Mouse (Mus musculus) thymus, adult 2 months (tissue): ENCODE measurements around the gene Orc5. TPM values are rescaled to one million over a fixed set of nuclear protein-coding genes. Genes with fewer than 3 reads are reported as not detected.

Experiments
- DNase-seq: peaks from one replicate; pipeline ENCODE4 v3.0.0; 2021
- H3K27ac ChIP-seq: fragments of 200-500 bp; 2 replicates; pipeline ENCODE4 v1.5.1; 2012; ENCODE audit warnings: low read length, control low read depth; ENCODE audit not compliant: control insufficient read depth, insufficient read depth
- H3K27me3 ChIP-seq: fragments of 200-500 bp; 2 replicates; pipeline ENCODE4 v1.6.1; 2012; ENCODE audit warnings: mild to moderate bottlenecking, low read length, moderate library complexity, mixed read lengths; ENCODE audit not compliant: control insufficient read depth, insufficient read depth
- H3K36me3 ChIP-seq: fragments of 200-500 bp; 2 replicates; pipeline ENCODE4 v1.6.1; 2012; ENCODE audit warnings: mild to moderate bottlenecking, low read length, moderate library complexity; ENCODE audit not compliant: control insufficient read depth, insufficient read depth
- H3K4me1 ChIP-seq: fragments of 200-500 bp; replicated peaks from 2 replicates; pipeline ENCODE4 v1.6.1; 2012; ENCODE audit warnings: low read length; ENCODE audit not compliant: control insufficient read depth, insufficient read depth
- H3K4me3 ChIP-seq: fragments of 200-500 bp; 2 replicates; pipeline ENCODE4 v1.5.1; 2012; ENCODE audit warnings: mild to moderate bottlenecking, low read length, control low read depth, moderate library complexity; ENCODE audit not compliant: control insufficient read depth, insufficient read depth
- CTCF ChIP-seq: fragments of 200-500 bp; IDR thresholded peaks from 2 replicates; pipeline ENCODE4 v1.5.1; 2012; ENCODE audit warnings: mild to moderate bottlenecking, control low read depth, low read length, moderate library complexity, borderline replicate concordance; ENCODE audit not compliant: control insufficient read depth, poor library complexity, insufficient read depth; ENCODE audit errors: extremely low read depth
- POLR2A ChIP-seq: fragments of 200-500 bp; IDR thresholded peaks from 2 replicates; pipeline ENCODE4 v1.6.1; 2012; ENCODE audit warnings: mild to moderate bottlenecking, low read length, control low read depth, moderate library complexity; ENCODE audit not compliant: control insufficient read depth, poor library complexity, insufficient read depth; ENCODE audit errors: extremely low read depth
- WGBS: fragments of 180-500 bp; shearing (Covaris S2); methylation state at CpG from one replicate; pipeline ENCODE4 v1.1.7; 2018; 5-methylcytosine and 5-hydroxymethylcytosine counted together
- polyA plus RNA-seq: library from polyadenylated mRNA; depleted of rRNA; stranded (reverse); fragments of >200 nt; gene quantifications from 2 replicates; pipeline ENCODE4 v1.2.3, GENCODE M21; 2012

The Orc5 gene
- polyA plus RNA-seq, 1 experiment, result 5.3 TPM

DNA sequence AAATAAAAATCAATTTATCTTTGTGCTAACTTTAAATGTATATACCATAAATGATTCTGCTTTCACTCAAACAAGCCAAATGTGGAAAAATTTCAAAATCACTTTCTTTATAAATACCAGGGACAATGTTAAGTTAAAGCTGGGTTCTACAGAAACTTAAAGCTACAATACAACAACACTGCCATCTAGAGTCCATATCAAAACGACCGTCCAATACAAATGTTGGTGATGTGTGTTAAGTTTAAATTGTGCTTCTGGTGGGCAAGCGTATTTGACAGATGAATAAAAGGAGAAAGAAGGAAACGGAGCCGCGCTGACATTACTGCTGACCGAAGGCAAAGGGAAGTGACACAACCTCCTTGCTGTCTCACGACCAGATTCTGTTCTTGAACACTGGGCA lies 38.4 kb downstream of the Orc5 start:
- H3K4me1 ChIP-seq, result no peaks in the 10 kb centered on the region
- H3K36me3 ChIP-seq, result no peaks in the 10 kb centered on the region; the same call in 1 of the 2 replicates
- no peak overlapping the region for H3K4me3 ChIP-seq
- no peak overlapping the region for H3K27ac ChIP-seq
- 75% methylated on average over 8 of the region's 8 CpGs for WGBS
- TF ChIP-seq CTCF (no peak), POLR2A (no peak)
- no peak for DNase-seq
- H3K27me3 ChIP-seq, result no peaks in the 10 kb centered on the region

DNA sequence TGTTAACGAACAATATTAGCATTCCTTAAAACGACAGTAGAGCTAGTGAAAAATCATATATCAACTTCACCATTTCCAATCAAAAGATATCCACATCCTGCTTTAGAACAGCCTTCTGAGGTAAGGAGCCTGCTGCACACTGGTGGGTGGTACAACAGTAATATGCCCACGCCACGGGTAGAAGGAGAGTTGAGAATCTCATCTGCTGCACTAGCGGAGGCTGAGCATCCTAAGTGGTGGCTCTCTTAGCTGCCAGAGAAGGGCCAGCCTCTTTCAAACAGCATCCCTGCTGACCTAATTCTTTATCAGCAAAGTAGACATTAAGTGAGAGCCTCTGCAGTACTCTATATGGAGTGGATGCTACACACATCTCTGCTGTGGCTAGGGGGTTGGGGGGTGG lies 41.7 kb downstream of the Orc5 start:
- Histone ChIP-seq H3K36me3 (no peaks in the 10 kb centered on the region; the same call in 1 of the 2 replicates), H3K4me1 (no peaks in the 10 kb centered on the region), H3K4me3 (no peak overlapping the region), H3K27ac (no peak overlapping the region), H3K27me3 (no peaks in the 10 kb centered on the region)
- 96% methylated on average over 5 of the region's 5 CpGs for WGBS
- no peak for DNase-seq
- TF ChIP-seq POLR2A (no peak), CTCF (no peak)

DNA sequence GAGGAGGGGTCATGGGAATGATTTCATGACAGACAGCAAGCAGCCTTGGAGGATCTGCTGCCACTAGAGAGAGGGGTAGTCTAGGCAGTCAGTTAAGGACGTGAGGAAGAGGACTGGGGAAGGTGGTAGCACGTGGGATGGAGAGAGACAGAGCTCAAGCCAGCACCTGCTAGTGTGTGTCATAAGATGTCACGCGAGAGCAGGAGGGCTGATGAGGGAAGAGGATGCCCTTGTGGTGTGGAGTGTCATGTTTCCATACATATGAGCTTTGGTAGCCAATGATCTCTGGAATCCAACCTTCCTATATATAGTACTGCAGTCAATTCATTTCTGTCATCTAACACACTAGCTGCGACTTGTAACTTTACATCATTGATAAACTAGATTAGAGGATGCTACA lies 50.8 kb downstream of the Orc5 start:
- H3K4me1 ChIP-seq, result no peaks in the 10 kb centered on the region
- no peak overlapping the region for H3K27ac ChIP-seq
- no peaks in the 10 kb centered on the region for H3K27me3 ChIP-seq
- TF ChIP-seq CTCF, result no peak
- TF ChIP-seq POLR2A, result no peak
- DNase-seq, result no peak
- 98% methylated on average over 5 of the region's 5 CpGs for WGBS
- no peak overlapping the region for H3K4me3 ChIP-seq
- H3K36me3 ChIP-seq, result peaks cover 13% of the 10 kb centered on the region

DNA sequence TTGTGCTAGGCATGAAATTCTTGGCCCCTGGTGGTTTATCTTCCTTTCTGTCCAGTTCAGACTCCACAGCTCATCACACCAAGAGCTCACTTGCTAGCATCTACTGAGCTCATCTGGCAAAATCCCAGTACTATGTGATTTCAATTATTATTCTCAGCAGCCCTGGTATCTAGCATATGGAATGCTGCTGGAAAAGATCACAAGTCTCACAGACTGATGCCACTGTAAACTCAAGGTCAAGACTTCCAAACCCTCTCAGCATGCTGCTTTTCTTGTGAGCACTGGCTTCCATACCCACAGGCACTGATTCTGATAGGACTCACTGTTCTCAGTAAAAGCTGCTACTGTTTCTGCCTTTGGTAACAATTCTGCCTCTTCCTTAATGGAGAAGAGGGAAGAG lies 59.1 kb downstream of the Orc5 start:
- Histone ChIP-seq H3K4me1 (no peaks in the 10 kb centered on the region), H3K27me3 (no peaks in the 10 kb centered on the region), H3K27ac (no peak overlapping the region), H3K4me3 (no peak overlapping the region), H3K36me3 (peaks cover 7% of the 10 kb centered on the region; the same call in 1 of the 2 replicates)
- TF ChIP-seq POLR2A, result no peak
- TF ChIP-seq CTCF, result no peak
- DNase-seq, result no peak

DNA sequence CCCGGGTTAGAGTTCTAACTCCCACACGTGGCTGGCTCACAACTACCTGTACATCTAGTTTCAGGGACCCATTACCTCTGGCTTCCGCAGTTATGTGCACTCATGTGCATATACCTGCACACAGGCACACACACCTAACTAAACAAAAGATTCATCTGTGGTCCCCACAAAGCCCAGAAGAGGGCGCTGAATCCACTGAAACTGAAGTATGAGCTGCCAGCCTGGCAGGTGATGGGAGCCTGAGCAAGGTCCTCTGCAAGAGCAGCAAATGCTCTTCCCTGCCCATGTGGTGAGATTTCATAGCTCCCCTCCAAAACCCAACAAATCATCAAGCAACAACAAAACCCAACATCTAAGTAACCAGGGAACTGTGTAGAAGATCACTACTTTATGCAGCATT lies 61.1 kb downstream of the Orc5 start:
- H3K4me1 ChIP-seq, result no peaks in the 10 kb centered on the region
- H3K36me3 ChIP-seq, result peaks cover 7% of the 10 kb centered on the region; the same call in 1 of the 2 replicates
- WGBS, result 93% methylated on average over 4 of the region's 4 CpGs
- TF ChIP-seq POLR2A, result no peak
- no peak for TF ChIP-seq CTCF
- no peaks in the 10 kb centered on the region for H3K27me3 ChIP-seq
- H3K27ac ChIP-seq, result no peak overlapping the region
- no peak overlapping the region for H3K4me3 ChIP-seq
- peak; percentile 29 for DNase-seq

DNA sequence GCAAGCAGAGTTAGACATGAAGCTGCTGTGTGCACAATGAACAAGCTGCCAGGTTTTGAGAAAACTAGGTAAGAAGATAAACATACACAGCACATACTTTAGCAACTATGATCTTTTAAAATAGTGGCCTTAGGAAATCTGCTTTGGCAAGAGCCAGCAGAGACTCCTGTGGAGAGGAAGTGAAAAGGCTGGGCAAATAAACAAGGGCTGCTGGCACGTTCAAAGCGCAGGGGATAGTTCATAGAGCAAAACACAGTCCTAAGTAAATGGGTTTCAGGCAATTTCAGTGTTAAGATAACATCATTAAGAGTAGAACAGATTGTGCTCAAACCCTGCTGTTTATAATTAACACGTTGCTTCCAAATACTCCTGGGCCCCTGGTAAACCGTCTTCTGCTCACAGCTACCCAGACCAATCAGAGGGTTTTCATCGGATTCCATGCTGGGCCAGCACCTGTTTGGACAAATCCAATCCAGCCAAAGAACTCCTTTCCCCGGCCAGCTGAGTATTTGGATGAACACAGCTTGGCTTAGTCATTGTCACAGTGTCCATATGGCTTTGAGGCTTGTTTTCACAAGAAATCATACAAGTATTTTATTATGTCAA lies 63.5 kb downstream of the Orc5 start:
- Histone ChIP-seq H3K27me3 (no peaks in the 10 kb centered on the region), H3K27ac (no peak overlapping the region), H3K4me1 (no peaks in the 10 kb centered on the region), H3K4me3 (no peak overlapping the region), H3K36me3 (peaks cover 7% of the 10 kb centered on the region; the same call in 1 of the 2 replicates)
- TF ChIP-seq CTCF (no peak), POLR2A (no peak)
- DNase-seq, result no peak
- 91% methylated on average over 6 of the region's 6 CpGs for WGBS

DNA sequence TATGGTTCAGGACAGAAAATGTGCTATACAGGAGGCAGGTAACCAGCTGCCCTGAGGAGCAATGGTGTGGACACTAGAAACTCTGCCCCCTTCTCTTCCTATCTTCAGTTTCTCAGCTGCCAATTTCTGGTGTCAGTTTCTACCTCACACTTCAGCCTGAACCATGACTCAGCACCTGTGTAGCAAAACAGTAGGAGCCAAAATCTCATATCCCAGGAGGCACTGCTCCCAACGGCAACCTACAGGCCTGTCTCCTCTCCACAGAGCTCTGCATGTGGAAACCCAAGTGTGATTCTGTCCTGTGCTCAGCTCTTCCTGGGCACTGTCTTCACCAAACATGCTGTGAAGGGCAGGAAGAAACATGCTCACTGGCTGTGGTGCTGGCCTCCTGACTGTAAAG lies 64.5 kb downstream of the Orc5 start:
- TF ChIP-seq POLR2A (no peak), CTCF (no peak)
- Histone ChIP-seq H3K4me3 (no peak overlapping the region), H3K36me3 (peaks cover 7% of the 10 kb centered on the region; the same call in 1 of the 2 replicates), H3K27ac (no peak overlapping the region), H3K4me1 (no peaks in the 10 kb centered on the region), H3K27me3 (no peaks in the 10 kb centered on the region)
- no peak for DNase-seq
- 77% methylated on average over 1 of the region's 1 CpGs for WGBS
